Mouse (Mus musculus): ENCODE data around the gene Arhgap20. TPM values are rescaled to one million over a fixed set of nuclear protein-coding genes. Genes with fewer than 3 reads are reported as not detected.

Gene Arhgap20
- 1 to 10 TPM; 5.4 to 9.7 TPM for polyA plus RNA-seq (2017; shearing (Covaris generic))

DNA sequence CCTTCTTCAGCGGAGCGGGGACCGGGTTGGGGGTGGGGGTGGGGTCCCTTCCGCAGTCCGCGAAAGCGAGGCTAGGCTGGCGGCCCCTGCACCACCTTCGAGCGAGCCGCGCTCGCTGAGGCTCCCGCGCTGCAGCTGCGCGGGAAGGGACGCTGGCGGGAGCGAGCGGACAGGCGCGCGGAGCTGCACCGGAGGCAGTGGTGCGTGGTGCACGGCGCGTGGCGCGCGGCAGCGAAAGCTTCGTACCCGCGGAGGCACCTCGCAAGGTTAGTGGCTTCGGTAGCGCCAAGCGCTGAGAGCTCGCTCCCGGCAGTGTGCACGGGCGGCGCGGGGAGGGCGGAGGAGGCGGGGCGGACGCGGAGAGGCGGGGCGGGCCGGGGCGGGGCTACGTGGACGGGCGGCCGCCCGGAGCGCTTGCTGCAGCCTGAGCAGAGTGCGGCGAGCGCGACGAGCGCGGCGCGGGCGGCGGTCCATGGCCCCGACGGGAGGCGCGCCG is at the start of gene Arhgap20:
TSS of gene Arhgap20 (plus strand) at position 417 of the 496 bp plus-strand sequence.

Other genes with a start within 250 kb of the Arhgap20 start
- gene Fdx1, start 198.2 kb downstream of the Arhgap20 start, polyA plus RNA-seq (2017; shearing (Covaris generic)): 10 to 100 TPM; 44.7 to 65.4 TPM